Mouse (Mus musculus) cerebellum, adult (tissue): ENCODE data around the gene Mmachc.
A peak's percentile ranks its signal among the peaks of the same experiment; 100 is the strongest.

Experiments
- ATAC-seq: cut with Nextera tagmentation; 2 replicates; pipeline ENCODE4 v1.9.2; 2017; ENCODE audit warnings: mild to moderate bottlenecking, moderate library complexity, mixed read lengths; ENCODE audit not compliant: insufficient number of reproducible peaks, low FRiP score, low TSS enrichment

Mmachc gene

DNA sequence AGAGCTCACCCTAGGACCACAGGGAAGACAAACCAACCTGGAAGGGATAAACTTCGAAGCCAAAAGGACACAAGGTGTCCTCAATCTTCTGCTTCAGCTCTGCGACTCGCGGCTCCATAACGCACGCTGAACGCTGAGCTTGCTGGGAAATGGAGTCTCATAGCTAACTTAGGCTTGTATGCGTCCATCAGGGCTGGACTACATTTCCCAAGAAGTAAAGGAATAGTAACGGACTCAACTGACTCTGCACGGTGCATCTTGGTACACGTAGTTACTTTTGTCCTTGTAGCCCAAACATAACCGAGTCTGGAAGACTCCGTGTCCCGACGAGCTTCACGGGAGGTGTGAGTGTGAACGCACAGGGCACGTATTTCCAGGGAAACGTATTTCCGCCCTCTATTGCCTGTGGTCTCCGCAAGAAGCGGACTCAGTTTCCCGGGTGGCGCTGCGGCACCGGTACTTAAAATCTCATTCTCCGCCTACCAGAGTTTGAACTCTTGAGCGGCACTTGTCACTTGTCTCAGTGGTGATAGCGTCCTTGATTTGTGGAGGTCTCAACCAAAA lies at the start of gene Mmachc, which contains the start of gene Ccdc163:
Mmachc (minus strand) TSS at position 206 of the 564 bp plus-strand sequence.
Ccdc163 (plus strand) TSS at position 309 of the 564 bp plus-strand sequence.
- ATAC-seq, result peak; percentile 99

GRCm38 (mm10) chr4:116749750-116750149 lies 41.5 kb upstream of the Mmachc start:
- no peak for ATAC-seq

DNA sequence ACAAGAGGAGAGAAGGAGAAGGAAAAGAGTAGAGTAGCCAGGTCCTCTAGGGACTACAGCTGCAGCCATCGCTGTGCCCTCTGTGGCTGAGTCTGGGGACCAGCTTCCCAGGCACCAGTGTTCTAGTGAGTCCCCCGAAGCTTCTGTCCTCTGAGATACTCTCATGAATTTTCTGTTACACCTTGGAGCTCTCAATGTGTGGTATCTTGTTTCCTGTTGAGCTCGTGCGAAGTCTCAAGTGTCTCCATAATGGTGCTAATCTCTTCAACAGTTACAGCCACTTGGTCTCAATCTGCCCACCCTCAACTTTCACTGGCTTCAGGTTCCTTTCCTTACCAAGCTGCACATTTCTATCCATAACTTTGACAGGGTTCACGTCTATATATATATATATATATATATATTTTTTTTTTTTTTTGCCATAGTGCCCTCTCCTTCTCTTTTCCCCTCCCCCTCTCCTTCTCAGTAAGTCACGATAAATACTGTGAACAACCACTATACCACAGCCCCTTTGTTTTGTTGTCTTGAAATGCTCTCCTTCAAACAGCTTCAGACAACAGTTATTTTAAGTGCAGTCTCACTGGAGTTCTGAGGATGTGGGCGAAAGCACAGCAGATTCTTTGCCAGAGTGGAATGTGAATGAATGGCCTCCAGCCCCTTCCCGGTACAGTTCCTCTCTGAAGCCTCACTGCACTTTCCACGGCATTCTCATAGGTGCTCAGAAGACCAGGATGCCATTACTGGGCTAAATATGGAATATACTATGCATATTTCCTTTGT lies 31.0 kb upstream of the Mmachc start:
- ATAC-seq, result no peak

DNA sequence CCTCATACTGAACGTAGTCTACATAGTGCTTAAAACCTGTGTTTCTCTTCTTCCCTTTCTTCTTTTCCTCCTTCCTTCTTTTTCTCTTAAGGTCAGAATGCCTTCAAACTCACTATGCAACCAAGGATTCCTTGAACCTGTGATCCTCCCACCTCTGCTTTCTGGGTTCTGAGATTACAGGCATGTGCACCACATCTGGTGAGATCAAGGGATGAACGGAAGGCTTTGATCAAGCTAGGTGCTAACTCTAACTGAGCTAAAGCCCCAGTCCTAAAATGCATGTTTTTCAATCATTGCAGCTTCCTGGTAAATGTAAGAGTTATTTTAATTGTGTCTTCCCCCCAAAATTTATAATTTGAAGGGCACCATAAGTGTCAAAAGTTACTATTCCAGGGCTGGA lies 26.8 kb upstream of the Mmachc start:
- ATAC-seq, result no peak

DNA sequence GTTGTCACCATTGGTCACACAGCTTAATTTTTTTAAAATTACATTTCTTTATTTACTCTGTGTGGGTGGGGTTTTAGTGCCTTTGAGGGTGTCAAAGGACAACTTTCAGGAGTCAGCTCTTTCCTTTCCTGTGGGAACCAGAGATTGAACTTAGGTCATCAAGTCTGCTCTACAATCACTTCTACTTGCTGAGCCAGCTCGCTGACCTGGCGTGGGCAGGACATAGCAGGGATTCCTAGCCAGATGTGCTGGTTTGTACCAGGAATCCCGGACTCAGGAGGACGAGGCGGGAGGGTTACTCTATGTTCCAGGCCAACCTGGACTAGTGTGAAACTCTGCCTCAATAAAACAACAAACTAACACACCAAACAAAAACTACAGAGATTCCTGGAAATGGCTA lies 24.1 kb upstream of the Mmachc start:
- ATAC-seq, result no peak

DNA sequence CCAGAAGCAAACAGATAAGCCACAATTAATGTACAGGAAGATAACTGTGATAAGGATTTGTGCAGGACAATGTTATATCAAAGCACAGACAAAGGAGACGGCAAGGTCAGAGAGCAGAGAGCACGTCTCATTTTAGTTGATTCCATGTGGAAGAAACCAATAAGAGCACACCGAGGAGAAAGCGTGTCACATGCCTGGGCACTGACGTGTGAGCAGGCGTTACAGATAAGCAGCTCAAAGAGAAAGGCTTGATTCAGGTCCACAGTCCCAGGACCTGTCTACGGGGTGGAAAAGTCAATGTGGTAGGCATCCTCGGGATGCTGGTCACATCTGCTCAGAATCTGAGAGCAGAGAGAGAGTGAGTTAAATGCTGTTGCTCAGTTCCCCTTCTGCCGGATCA lies 22.9 kb upstream of the Mmachc start:
- ATAC-seq, result no peak

DNA sequence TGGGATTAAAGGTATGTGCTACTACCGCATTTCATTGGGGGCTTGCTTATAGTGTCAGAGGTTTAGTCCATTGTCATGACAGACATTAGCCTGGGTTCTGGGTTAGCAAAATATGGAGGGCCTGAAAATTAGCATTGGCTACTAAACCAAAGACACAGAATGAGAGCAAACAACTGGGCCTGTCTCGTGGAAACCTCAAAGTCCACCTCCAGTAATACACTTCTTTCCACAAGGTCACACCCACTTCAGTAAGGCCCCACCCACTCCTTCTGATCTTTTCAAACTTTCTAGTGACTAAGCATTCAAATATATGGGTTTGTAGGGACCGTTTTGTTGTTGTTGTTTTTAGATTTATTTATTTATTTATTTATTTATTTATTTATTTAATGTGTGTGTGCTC lies 21.3 kb upstream of the Mmachc start:
- ATAC-seq, result no peak

DNA sequence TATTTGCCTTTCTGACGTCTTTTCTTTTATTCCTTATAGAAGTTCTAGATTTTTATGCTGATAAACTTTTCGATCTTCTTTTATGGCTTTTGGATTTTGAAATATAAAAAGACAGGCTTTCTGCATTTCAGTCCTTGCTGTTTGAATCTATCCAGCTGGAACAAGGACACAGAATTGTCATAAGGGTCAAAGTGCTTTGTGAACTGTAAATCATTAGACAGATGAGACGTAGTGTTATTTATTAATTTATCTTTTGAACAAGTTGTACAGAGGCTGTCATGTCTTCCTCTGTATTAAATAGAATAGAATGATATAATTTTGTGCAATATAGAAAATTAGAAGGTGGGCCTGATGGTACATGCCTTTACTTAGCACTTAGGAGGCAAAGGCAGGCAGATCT lies 19.2 kb upstream of the Mmachc start:
- no peak for ATAC-seq

- no peak for ATAC-seq
Measured at GRCm38 (mm10) chr4:116725444-116725843, 17.2 kb upstream of the Mmachc start.

- ATAC-seq, result no peak
Measured at GRCm38 (mm10) chr4:116722230-116722629, 14.0 kb upstream of the Mmachc start.

- peak; percentile 26; the same call in 1 of the 2 replicates for ATAC-seq
Measured at GRCm38 (mm10) chr4:116721098-116721628, 13.0 kb upstream of the Mmachc start.

DNA sequence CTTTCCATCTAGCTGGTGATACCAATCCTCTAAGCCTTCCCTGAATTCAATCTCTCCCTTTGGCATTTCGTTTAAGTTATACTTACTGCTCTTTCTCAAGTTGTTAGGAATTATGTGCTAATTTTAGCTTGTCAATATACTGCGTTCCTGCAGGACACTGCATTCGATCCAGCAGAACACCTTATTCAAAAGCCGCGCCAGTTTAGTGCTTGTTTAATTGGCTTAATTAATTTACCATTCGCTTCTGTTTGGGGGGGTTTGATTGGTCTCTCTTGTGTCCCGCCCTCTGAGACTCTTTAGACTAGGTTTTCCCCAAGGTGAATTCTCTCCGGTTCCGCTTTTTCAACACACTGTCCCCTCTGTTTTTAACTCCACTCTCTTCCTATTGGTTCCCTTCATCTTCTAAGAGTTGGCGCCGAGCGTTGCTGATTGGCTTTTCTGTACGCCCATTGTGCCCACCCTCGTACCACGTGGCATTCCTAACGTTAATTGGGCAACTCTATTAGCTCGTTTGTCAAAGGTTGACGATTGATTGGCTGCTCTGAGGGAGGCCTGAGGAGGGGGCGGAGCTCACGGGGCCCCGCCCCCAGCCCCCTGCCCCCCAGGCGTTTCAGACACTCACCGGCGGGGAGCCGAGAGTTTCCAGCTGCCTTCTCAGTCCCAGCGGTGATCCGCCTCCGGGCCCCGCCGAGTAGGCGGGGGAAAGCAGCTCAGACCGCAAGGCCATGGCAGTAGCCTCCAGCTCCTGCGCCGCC lies 12.3 kb upstream of the Mmachc start, which contains the start of gene Tesk2:
Tesk2 (plus strand) TSS at position 606 of the 755 bp plus-strand sequence.
- ATAC-seq, result peak; percentile 98

DNA sequence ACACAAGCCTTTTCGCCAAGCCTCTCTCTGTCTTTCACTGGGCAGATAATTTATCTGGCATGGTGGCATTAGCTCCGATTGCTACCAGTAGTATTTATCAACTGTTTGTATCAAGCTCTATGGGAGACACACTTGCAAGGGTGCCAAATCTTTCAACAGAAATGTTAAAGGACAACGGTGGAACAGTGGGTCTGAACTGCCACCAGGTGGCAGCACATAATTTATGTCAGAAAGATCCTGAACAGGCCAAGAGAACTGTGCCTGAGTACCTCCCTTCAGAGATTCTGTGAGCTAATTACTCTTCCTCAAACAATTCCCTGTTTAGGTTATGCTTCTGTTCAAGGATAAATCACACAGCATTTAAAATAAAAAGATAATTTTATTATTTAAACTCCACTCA lies 11.2 kb upstream of the Mmachc start:
- peak; percentile 56; the same call in 1 of the 2 replicates for ATAC-seq

DNA sequence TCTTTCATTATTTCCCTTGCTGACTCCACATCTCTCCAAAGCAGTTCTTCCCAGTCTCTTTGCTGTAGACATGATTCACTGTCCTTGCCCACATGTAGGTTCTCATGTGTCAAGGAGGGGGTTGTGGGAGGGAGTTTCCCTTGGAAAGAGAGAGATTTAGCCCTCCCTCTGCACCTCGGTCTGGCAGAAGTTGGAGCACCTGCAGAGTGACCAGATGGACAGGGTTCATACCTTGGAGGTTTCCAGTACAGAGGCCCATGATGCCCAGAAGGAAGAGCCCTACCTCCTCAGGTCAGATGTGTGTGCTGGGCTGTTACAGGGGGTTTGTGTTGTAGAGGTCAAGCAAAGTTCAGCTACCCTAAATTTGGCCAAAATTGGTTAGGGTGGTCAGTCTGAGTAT lies 4.3 kb upstream of the Mmachc start:
- no peak for ATAC-seq

GRCm38 (mm10) chr4:116710154-116710553 lies 1.9 kb upstream of the Mmachc start:
- ATAC-seq, result no peak

GRCm38 (mm10) chr4:116708791-116709390 lies 685 bp upstream of the Mmachc start:
- ATAC-seq, result no peak; the same call in 1 of the 2 replicates

DNA sequence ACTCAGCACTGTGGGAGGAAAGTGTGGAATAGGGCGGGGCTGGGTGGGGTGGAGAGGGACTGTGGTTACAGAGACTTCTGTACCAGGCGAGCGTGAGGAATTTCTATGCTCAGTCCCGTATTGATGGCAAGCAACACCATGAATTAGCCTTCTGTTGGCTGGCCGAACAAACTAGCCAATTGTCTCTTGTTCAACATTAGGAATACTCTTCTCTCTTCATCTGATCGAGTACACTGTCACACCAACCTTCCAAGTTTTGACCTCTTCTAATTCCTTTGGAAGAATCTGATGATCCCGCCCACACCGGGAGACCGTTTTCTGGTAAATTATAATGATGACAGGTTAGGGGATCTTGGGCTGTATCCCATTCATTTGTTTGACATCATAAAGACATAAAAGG lies 540 bp downstream of the Mmachc start:
- no peak for ATAC-seq

GRCm38 (mm10) chr4:116703804-116704203 lies 4.4 kb downstream of the Mmachc start:
- no peak for ATAC-seq

- ATAC-seq, result no peak
Measured at GRCm38 (mm10) chr4:116700964-116701363, 7.2 kb downstream of the Mmachc start.

- ATAC-seq, result no peak
Measured at GRCm38 (mm10) chr4:116698693-116699342, 9.4 kb downstream of the Mmachc start.
